Mouse (Mus musculus): ENCODE results near the gene Csad.

Csad gene

GRCm38 (mm10) chr15:102195373-102195772, 9.2 kb downstream of the Csad start:
- no peak for DNase-seq

- DNase-seq, result no peak
These were observed 10.1 kb downstream of the Csad start for GRCm38 (mm10) chr15:102194439-102194838.

GRCm38 (mm10) chr15:102193652-102194051, 10.9 kb downstream of the Csad start:
- DNase-seq, result no peak

- DNase-seq, result no peak
These were observed 11.6 kb downstream of the Csad start for GRCm38 (mm10) chr15:102192820-102193386.

GRCm38 (mm10) chr15:102192271-102192812, 12.2 kb downstream of the Csad start:
- no peak for DNase-seq

- DNase-seq, result no peak
These were observed 12.8 kb downstream of the Csad start for GRCm38 (mm10) chr15:102191699-102192098.

- DNase-seq, result no peak
These were observed 15.6 kb downstream of the Csad start for GRCm38 (mm10) chr15:102188883-102189282.

GRCm38 (mm10) chr15:102188096-102188495, 16.4 kb downstream of the Csad start:
- no peak for DNase-seq

- DNase-seq, result no peak
These were observed 18.3 kb downstream of the Csad start for GRCm38 (mm10) chr15:102186239-102186638.

GRCm38 (mm10) chr15:102183076-102183475, 21.4 kb downstream of the Csad start:
- DNase-seq, result no peak

- DNase-seq, result no peak
These were observed 24.6 kb downstream of the Csad start for GRCm38 (mm10) chr15:102179924-102180323.

GRCm38 (mm10) chr15:102179106-102179505, 25.4 kb downstream of the Csad start:
- no peak for DNase-seq

- peak; percentile 57 for DNase-seq
These were observed 26.2 kb downstream of the Csad start for GRCm38 (mm10) chr15:102178279-102178678.

GRCm38 (mm10) chr15:102177417-102177816, 27.1 kb downstream of the Csad start:
- DNase-seq, result no peak

- no peak for DNase-seq
These were observed 27.8 kb downstream of the Csad start for GRCm38 (mm10) chr15:102176571-102177316.

GRCm38 (mm10) chr15:102175736-102176319, 28.7 kb downstream of the Csad start:
- no peak for DNase-seq

- no peak for DNase-seq
These were observed 30.9 kb downstream of the Csad start for GRCm38 (mm10) chr15:102173581-102173980.

GRCm38 (mm10) chr15:102169064-102169463, 35.5 kb downstream of the Csad start:
- DNase-seq, result no peak

- DNase-seq, result no peak
These were observed 36.9 kb downstream of the Csad start for GRCm38 (mm10) chr15:102167620-102168021.

GRCm38 (mm10) chr15:102165468-102166100, 38.9 kb downstream of the Csad start:
- DNase-seq, result no peak

GRCm38 (mm10) chr15:102163900-102164693, 40.4 kb downstream of the Csad start:
- DNase-seq, result no peak

GRCm38 (mm10) chr15:102160415-102161060, 44.0 kb downstream of the Csad start:
- DNase-seq, result no peak
